Mouse (Mus musculus): Measurements from ENCODE around the gene Iqca. TPM values are rescaled to one million over a fixed set of nuclear protein-coding genes. Genes with fewer than 3 reads are reported as not detected.

Iqca gene
- polyA plus RNA-seq, 1 experiment = 19.1 TPM

DNA sequence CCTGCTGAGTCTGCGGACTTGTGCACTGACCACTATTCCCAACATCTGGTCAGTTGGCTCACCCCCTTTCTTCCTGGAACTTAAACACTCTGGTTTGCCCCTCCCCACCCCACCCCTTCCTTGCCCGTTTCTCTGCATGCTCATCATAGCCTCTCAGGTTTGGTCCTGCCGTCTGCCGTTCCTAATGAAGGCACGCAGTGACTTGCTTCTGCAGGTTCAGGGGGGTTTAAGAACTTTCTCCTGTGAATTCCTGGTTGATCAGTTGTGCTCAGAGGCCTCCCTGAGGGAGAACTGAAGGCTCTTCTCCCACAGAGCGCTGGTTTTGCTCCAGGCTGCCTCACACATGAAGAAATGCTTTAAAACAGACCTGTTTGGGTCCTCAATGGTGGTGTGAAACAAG, 30.4 kb upstream of the Iqca start:
- H3K36me3 ChIP-seq (ENCODE audit: control insufficient read depth, insufficient read depth, low read length) = no peaks in the 10 kb centered on the region
- no peak overlapping the region for H3K4me3 ChIP-seq (ENCODE audit: control insufficient read depth, low read depth, low read length)
- no peak for TF ChIP-seq POLR2A (IDR thresholded peaks at IDR 0.05; ENCODE audit: control insufficient read depth, low read depth, low read length)
- no peak for TF ChIP-seq CTCF (IDR thresholded peaks at IDR 0.05; ENCODE audit: control insufficient read depth, insufficient read depth, insufficient replicate concordance, low read depth, low read length)
- no peaks in the 10 kb centered on the region for H3K4me1 ChIP-seq (ENCODE audit: control insufficient read depth, insufficient read depth, low read length)
- no peak overlapping the region for H3K27ac ChIP-seq (ENCODE audit: control insufficient read depth, insufficient read depth, low read depth, low read length)
- no peaks in the 10 kb centered on the region for H3K27me3 ChIP-seq (ENCODE audit: control insufficient read depth, insufficient read depth, low read length)

DNA sequence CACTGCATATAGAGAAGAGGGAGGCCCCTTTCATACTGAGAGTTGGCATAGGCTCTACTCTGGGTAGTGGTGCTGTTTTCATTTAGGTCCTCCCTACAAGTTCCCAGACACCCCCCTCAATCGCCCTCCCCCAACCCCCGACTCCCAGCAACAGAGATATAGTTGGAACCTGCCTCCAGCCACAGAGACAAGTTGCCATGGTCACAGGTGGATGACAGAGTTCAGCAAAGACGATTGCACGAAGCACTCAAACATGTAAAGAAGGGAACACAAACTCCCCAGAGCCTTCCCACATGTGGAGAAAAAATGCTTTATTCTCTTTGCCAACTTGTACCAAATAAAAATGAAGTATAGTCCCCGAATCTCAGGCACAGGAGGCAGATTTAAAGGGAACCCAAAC, 29.3 kb upstream of the Iqca start:
- no peaks in the 10 kb centered on the region for H3K4me1 ChIP-seq (ENCODE audit: control insufficient read depth, insufficient read depth, low read length)
- no peaks in the 10 kb centered on the region for H3K36me3 ChIP-seq (ENCODE audit: control insufficient read depth, insufficient read depth, low read length)
- TF ChIP-seq CTCF (IDR thresholded peaks at IDR 0.05; ENCODE audit: control insufficient read depth, insufficient read depth, insufficient replicate concordance, low read depth, low read length) (no peak), POLR2A (IDR thresholded peaks at IDR 0.05; ENCODE audit: control insufficient read depth, low read depth, low read length) (no peak)
- no peak overlapping the region for H3K27ac ChIP-seq (ENCODE audit: control insufficient read depth, insufficient read depth, low read depth, low read length)
- H3K4me3 ChIP-seq (ENCODE audit: control insufficient read depth, low read depth, low read length) = no peak overlapping the region
- H3K27me3 ChIP-seq (ENCODE audit: control insufficient read depth, insufficient read depth, low read length) = no peaks in the 10 kb centered on the region

DNA sequence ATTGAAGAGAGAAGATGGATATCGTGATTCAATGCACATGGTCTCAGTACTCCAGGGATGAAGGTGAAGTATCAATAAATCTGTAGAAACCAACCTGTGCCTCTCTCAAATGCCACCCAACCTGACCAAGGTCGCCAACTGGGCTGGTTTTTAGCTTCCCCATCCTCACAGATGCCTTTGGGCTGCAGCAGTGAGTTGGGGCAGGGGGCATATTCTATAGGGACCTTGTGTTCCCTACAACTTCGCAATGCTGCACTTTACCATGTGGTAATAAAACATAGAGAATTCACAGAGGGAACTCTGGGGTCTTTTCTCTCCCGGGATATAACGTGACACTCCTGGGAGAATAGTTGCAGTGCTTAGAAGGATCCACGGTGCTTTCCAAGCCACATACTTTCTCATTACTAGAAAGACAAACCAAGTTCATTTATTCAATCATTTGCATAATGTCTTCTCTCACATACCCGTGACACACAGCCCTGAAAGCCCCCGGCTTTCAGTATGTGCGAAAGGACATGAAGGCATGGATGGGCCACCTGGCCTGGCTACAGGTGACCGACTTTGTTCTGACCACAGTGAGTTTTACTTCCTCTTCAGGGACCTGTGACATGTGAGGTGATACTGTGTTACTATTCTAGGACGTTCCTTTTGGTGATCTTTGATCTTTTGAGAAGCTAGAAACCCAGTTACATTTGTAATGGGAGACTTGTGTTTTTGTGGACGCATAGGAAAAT, 27.9 kb upstream of the Iqca start:
- no peak overlapping the region for H3K4me3 ChIP-seq (ENCODE audit: control insufficient read depth, low read depth, low read length)
- no peaks in the 10 kb centered on the region for H3K4me1 ChIP-seq (ENCODE audit: control insufficient read depth, insufficient read depth, low read length)
- no peaks in the 10 kb centered on the region for H3K36me3 ChIP-seq (ENCODE audit: control insufficient read depth, insufficient read depth, low read length)
- no peak for TF ChIP-seq POLR2A (IDR thresholded peaks at IDR 0.05; ENCODE audit: control insufficient read depth, low read depth, low read length)
- no peak for TF ChIP-seq CTCF (IDR thresholded peaks at IDR 0.05; ENCODE audit: control insufficient read depth, insufficient read depth, insufficient replicate concordance, low read depth, low read length)
- no peaks in the 10 kb centered on the region for H3K27me3 ChIP-seq (ENCODE audit: control insufficient read depth, insufficient read depth, low read length)
- no peak overlapping the region for H3K27ac ChIP-seq (ENCODE audit: control insufficient read depth, insufficient read depth, low read depth, low read length)

DNA sequence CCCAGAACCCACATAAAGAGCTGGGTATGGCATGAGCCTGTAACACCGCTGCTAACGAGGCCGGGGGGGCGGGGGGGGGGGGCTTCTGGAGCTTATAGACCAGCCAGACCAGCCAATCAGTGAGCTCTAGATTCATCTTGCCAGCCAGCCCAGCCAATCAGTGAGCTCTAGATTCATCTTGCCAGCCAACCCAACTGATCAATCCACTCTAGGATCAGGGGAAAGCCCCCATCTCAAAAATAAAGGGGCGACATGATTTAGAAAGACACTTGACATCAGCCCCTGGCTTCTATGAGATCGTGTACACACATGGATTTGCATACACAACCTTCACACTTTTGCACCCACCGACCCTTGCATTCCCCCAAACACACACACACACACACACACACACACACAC, 27.3 kb upstream of the Iqca start:
- H3K27me3 ChIP-seq (ENCODE audit: control insufficient read depth, insufficient read depth, low read length) = no peaks in the 10 kb centered on the region
- TF ChIP-seq POLR2A (IDR thresholded peaks at IDR 0.05; ENCODE audit: control insufficient read depth, low read depth, low read length) = no peak
- TF ChIP-seq CTCF (IDR thresholded peaks at IDR 0.05; ENCODE audit: control insufficient read depth, insufficient read depth, insufficient replicate concordance, low read depth, low read length) = no peak
- H3K4me3 ChIP-seq (ENCODE audit: control insufficient read depth, low read depth, low read length) = no peak overlapping the region
- no peaks in the 10 kb centered on the region for H3K36me3 ChIP-seq (ENCODE audit: control insufficient read depth, insufficient read depth, low read length)
- no peaks in the 10 kb centered on the region for H3K4me1 ChIP-seq (ENCODE audit: control insufficient read depth, insufficient read depth, low read length)
- no peak overlapping the region for H3K27ac ChIP-seq (ENCODE audit: control insufficient read depth, insufficient read depth, low read depth, low read length)

DNA sequence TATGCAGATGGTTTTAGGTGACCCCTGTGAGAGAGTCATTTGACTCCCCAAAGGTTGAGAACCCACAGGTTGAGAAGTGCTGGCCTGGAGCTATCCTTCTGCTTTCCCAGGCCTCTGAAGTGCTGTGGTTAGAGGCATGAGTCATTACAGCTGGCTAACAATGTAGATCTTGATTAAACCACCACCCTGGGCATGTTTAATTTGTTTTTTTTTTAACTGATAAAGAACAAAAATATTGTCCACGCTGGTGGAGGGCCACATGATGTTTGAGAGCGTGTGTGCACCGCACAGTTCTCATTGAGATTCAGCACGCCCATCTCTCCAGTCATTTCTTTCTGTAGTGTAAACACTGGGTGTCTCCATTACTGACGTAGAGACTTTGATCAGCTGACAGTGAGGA, 24.8 kb upstream of the Iqca start:
- Histone ChIP-seq H3K27ac (ENCODE audit: control insufficient read depth, insufficient read depth, low read depth, low read length) (no peak overlapping the region), H3K4me1 (ENCODE audit: control insufficient read depth, insufficient read depth, low read length) (no peaks in the 10 kb centered on the region), H3K4me3 (ENCODE audit: control insufficient read depth, low read depth, low read length) (no peak overlapping the region), H3K36me3 (ENCODE audit: control insufficient read depth, insufficient read depth, low read length) (no peaks in the 10 kb centered on the region), H3K27me3 (ENCODE audit: control insufficient read depth, insufficient read depth, low read length) (no peaks in the 10 kb centered on the region)
- TF ChIP-seq CTCF (IDR thresholded peaks at IDR 0.05; ENCODE audit: control insufficient read depth, insufficient read depth, insufficient replicate concordance, low read depth, low read length) (no peak), POLR2A (IDR thresholded peaks at IDR 0.05; ENCODE audit: control insufficient read depth, low read depth, low read length) (no peak)

DNA sequence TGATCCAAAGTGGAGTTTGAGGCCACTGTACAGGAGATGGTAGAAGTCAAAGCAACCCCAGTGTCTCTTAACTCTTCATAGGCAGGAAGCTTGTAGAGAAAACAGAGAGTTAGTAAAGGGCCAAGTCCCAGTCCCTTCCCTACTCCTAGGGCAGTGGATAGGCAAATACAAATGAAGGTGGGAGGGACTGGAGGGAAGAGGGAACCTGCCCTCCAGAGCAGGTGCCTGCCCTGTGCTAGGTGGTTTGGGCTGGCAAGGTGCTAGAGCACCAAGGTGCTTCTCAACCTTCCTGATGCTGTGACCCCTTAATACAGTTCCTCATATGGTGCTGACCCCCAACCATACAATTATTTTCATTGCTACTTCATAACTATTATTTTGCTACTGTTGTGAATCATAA, 24.4 kb upstream of the Iqca start:
- Histone ChIP-seq H3K27me3 (ENCODE audit: control insufficient read depth, insufficient read depth, low read length) (no peaks in the 10 kb centered on the region), H3K4me1 (ENCODE audit: control insufficient read depth, insufficient read depth, low read length) (no peaks in the 10 kb centered on the region), H3K4me3 (ENCODE audit: control insufficient read depth, low read depth, low read length) (no peak overlapping the region), H3K27ac (ENCODE audit: control insufficient read depth, insufficient read depth, low read depth, low read length) (no peak overlapping the region), H3K36me3 (ENCODE audit: control insufficient read depth, insufficient read depth, low read length) (no peaks in the 10 kb centered on the region)
- TF ChIP-seq POLR2A (IDR thresholded peaks at IDR 0.05; ENCODE audit: control insufficient read depth, low read depth, low read length) (no peak), CTCF (IDR thresholded peaks at IDR 0.05; ENCODE audit: control insufficient read depth, insufficient read depth, insufficient replicate concordance, low read depth, low read length) (no peak)

DNA sequence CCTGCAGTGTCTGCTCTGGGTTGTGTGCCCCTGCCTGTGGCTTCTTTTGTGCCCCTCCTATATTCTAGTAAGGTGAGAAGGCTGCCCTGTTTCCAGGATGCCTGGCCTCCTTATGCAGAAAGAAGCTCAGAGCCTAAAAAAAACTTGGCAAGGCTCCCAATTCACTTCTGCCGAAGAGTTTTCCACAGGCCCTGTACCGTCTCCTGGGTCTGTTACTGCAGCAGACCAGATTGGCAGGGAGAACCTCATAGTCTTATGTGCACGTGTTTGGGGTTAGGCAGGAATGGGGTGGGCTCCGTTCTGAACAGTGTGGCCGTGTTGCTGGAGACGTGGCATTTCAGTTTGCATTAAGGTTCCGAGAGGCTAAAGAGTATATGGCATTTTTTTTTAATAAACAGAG, 23.0 kb upstream of the Iqca start:
- TF ChIP-seq CTCF (IDR thresholded peaks at IDR 0.05; ENCODE audit: control insufficient read depth, insufficient read depth, insufficient replicate concordance, low read depth, low read length) (no peak), POLR2A (IDR thresholded peaks at IDR 0.05; ENCODE audit: control insufficient read depth, low read depth, low read length) (no peak)
- H3K4me3 ChIP-seq (ENCODE audit: control insufficient read depth, low read depth, low read length) = no peak overlapping the region
- no peaks in the 10 kb centered on the region for H3K4me1 ChIP-seq (ENCODE audit: control insufficient read depth, insufficient read depth, low read length)
- H3K36me3 ChIP-seq (ENCODE audit: control insufficient read depth, insufficient read depth, low read length) = no peaks in the 10 kb centered on the region
- H3K27ac ChIP-seq (ENCODE audit: control insufficient read depth, insufficient read depth, low read depth, low read length) = no peak overlapping the region
- H3K27me3 ChIP-seq (ENCODE audit: control insufficient read depth, insufficient read depth, low read length) = no peaks in the 10 kb centered on the region

Data from testis, adult 2 months (tissue).